Mouse (Mus musculus): Measurements from ENCODE around the gene Tmem135. TPM values are rescaled to one million over a fixed set of nuclear protein-coding genes. Genes with fewer than 3 reads are reported as not detected.
A peak's percentile ranks its signal among the peaks of the same experiment; 100 is the strongest.

Gene Tmem135
- polyA plus RNA-seq, 1 experiment: 22.6 TPM

GRCm38 (mm10) chr7:89404734-89405440 lies 865 bp upstream of the Tmem135 start:
- Histone ChIP-seq H3K27ac (ENCODE audit: insufficient read depth, low read length) (no peak overlapping the region), H3K4me3 (ENCODE audit: insufficient read depth, low read length) (peak overlapping the region; percentile 68), H3K4me1 (ENCODE audit: control insufficient read depth, insufficient read depth, low read length) (no peaks in the 10 kb centered on the region)
- TF ChIP-seq CTCF (IDR thresholded peaks at IDR 0.05; ENCODE audit: borderline replicate concordance, insufficient read depth, low read length) (no peak), POLR2A (IDR thresholded peaks at IDR 0.05; ENCODE audit: low read depth, low read length) (no peak)

- Histone ChIP-seq H3K4me1 (ENCODE audit: control insufficient read depth, insufficient read depth, low read length) (no peaks in the 10 kb centered on the region), H3K4me3 (ENCODE audit: insufficient read depth, low read length) (peak overlapping the region; percentile 56), H3K27ac (ENCODE audit: insufficient read depth, low read length) (no peak overlapping the region)
- no peak for TF ChIP-seq POLR2A (IDR thresholded peaks at IDR 0.05; ENCODE audit: low read depth, low read length)
- no peak for TF ChIP-seq CTCF (IDR thresholded peaks at IDR 0.05; ENCODE audit: borderline replicate concordance, insufficient read depth, low read length)
Measured at GRCm38 (mm10) chr7:89403053-89403972, 709 bp downstream of the Tmem135 start.

GRCm38 (mm10) chr7:89401936-89402335 lies 2.1 kb downstream of the Tmem135 start:
- no peak for TF ChIP-seq POLR2A (IDR thresholded peaks at IDR 0.05; ENCODE audit: low read depth, low read length)
- no peak for TF ChIP-seq CTCF (IDR thresholded peaks at IDR 0.05; ENCODE audit: borderline replicate concordance, insufficient read depth, low read length)
- H3K4me3 ChIP-seq (ENCODE audit: insufficient read depth, low read length): no peak overlapping the region
- H3K4me1 ChIP-seq (ENCODE audit: control insufficient read depth, insufficient read depth, low read length): no peaks in the 10 kb centered on the region
- H3K27ac ChIP-seq (ENCODE audit: insufficient read depth, low read length): no peak overlapping the region

GRCm38 (mm10) chr7:89401136-89401858 lies 2.7 kb downstream of the Tmem135 start:
- Histone ChIP-seq H3K4me3 (ENCODE audit: insufficient read depth, low read length) (no peak overlapping the region), H3K4me1 (ENCODE audit: control insufficient read depth, insufficient read depth, low read length) (no peaks in the 10 kb centered on the region), H3K27ac (ENCODE audit: insufficient read depth, low read length) (no peak overlapping the region)
- TF ChIP-seq POLR2A (IDR thresholded peaks at IDR 0.05; ENCODE audit: low read depth, low read length) (no peak), CTCF (IDR thresholded peaks at IDR 0.05; ENCODE audit: borderline replicate concordance, insufficient read depth, low read length) (no peak)

GRCm38 (mm10) chr7:89400721-89401120 lies 3.3 kb downstream of the Tmem135 start:
- Histone ChIP-seq H3K4me1 (ENCODE audit: control insufficient read depth, insufficient read depth, low read length) (no peaks in the 10 kb centered on the region), H3K4me3 (ENCODE audit: insufficient read depth, low read length) (no peak overlapping the region), H3K27ac (ENCODE audit: insufficient read depth, low read length) (no peak overlapping the region)
- no peak for TF ChIP-seq CTCF (IDR thresholded peaks at IDR 0.05; ENCODE audit: borderline replicate concordance, insufficient read depth, low read length)
- TF ChIP-seq POLR2A (IDR thresholded peaks at IDR 0.05; ENCODE audit: low read depth, low read length): no peak

GRCm38 (mm10) chr7:89397837-89398534 lies 6.0 kb downstream of the Tmem135 start:
- TF ChIP-seq POLR2A (IDR thresholded peaks at IDR 0.05; ENCODE audit: low read depth, low read length) (no peak), CTCF (IDR thresholded peaks at IDR 0.05; ENCODE audit: borderline replicate concordance, insufficient read depth, low read length) (no peak)

GRCm38 (mm10) chr7:89396386-89396785 lies 7.6 kb downstream of the Tmem135 start:
- H3K27ac ChIP-seq (ENCODE audit: insufficient read depth, low read length): no peak overlapping the region
- H3K4me1 ChIP-seq (ENCODE audit: control insufficient read depth, insufficient read depth, low read length): no peaks in the 10 kb centered on the region; the same call in 1 of the 2 replicates
- H3K4me3 ChIP-seq (ENCODE audit: insufficient read depth, low read length): no peak overlapping the region
- no peak for TF ChIP-seq CTCF (IDR thresholded peaks at IDR 0.05; ENCODE audit: borderline replicate concordance, insufficient read depth, low read length)
- no peak for TF ChIP-seq POLR2A (IDR thresholded peaks at IDR 0.05; ENCODE audit: low read depth, low read length)

More at GRCm38 (mm10) chr7:89397837-89398534, 6.0 kb downstream of the Tmem135 start:
- no peak overlapping the region for H3K4me3 ChIP-seq (ENCODE audit: insufficient read depth, low read length)
- no peaks in the 10 kb centered on the region for H3K4me1 ChIP-seq (ENCODE audit: control insufficient read depth, insufficient read depth, low read length)
- no peak overlapping the region for H3K27ac ChIP-seq (ENCODE audit: insufficient read depth, low read length)

GRCm38 (mm10) chr7:89395399-89395798 lies 8.6 kb downstream of the Tmem135 start:
- Histone ChIP-seq H3K27ac (ENCODE audit: insufficient read depth, low read length) (no peak overlapping the region), H3K4me3 (ENCODE audit: insufficient read depth, low read length) (no peak overlapping the region), H3K4me1 (ENCODE audit: control insufficient read depth, insufficient read depth, low read length) (no peaks in the 10 kb centered on the region; the same call in 1 of the 2 replicates)
- no peak for TF ChIP-seq POLR2A (IDR thresholded peaks at IDR 0.05; ENCODE audit: low read depth, low read length)
- no peak for TF ChIP-seq CTCF (IDR thresholded peaks at IDR 0.05; ENCODE audit: borderline replicate concordance, insufficient read depth, low read length)

- no peak overlapping the region for H3K4me3 ChIP-seq (ENCODE audit: insufficient read depth, low read length)
- no peak for TF ChIP-seq CTCF (IDR thresholded peaks at IDR 0.05; ENCODE audit: borderline replicate concordance, insufficient read depth, low read length)
- TF ChIP-seq POLR2A (IDR thresholded peaks at IDR 0.05; ENCODE audit: low read depth, low read length): no peak
- H3K27ac ChIP-seq (ENCODE audit: insufficient read depth, low read length): no peak overlapping the region
- no peaks in the 10 kb centered on the region; the same call in 1 of the 2 replicates for H3K4me1 ChIP-seq (ENCODE audit: control insufficient read depth, insufficient read depth, low read length)
Measured at GRCm38 (mm10) chr7:89392825-89393224, 11.2 kb downstream of the Tmem135 start.

All from embryonic fibroblast, embryonic 13.5 days (primary cell).